Mouse (Mus musculus) brain, embryonic 14.5 days (tissue): ENCODE data around the gene Acta1.

Experiments used
- CTCF ChIP-seq: fragments of 200-500 bp; IDR thresholded peaks from 2 replicates; pipeline ENCODE4 v1.5.1; 2012; ENCODE audit warnings: inconsistent platforms, mild to moderate bottlenecking, moderate library complexity, borderline replicate concordance; ENCODE audit not compliant: insufficient read depth, insufficient read length; ENCODE audit errors: extremely low read depth
- POLR2A ChIP-seq: fragments of 200-500 bp; IDR thresholded peaks from 2 replicates; pipeline ENCODE4 v1.6.1; 2012; ENCODE audit warnings: mild to moderate bottlenecking, inconsistent platforms, borderline replicate concordance; ENCODE audit not compliant: poor library complexity, insufficient read depth, insufficient read length, severe bottlenecking; ENCODE audit errors: extremely low read depth

GRCm38 (mm10) chr8:123884721-123885565 lies 9.6 kb downstream of the Acta1 start:
- TF ChIP-seq CTCF: no peak
- no peak for TF ChIP-seq POLR2A
